Mouse (Mus musculus) midbrain, embryonic 15.5 days (tissue): ENCODE measurements around the gene Nck2. TPM values are rescaled to one million over a fixed set of nuclear protein-coding genes. Genes with fewer than 3 reads are reported as not detected.

Experiments used
- ATAC-seq: fragments of 200-750 bp; cut with Nextera tagmentation; replicated peaks from 2 replicates; pipeline ENCODE4 v1.8.0; 2017; ENCODE audit warnings: moderate TSS enrichment
- H3K27ac ChIP-seq: fragments of 300-500 bp; sonication (generic); 2 replicates; pipeline ENCODE4 v1.5.1; 2015; ENCODE audit warnings: mild to moderate bottlenecking, inconsistent platforms
- H3K27me3 ChIP-seq: fragments of 300-500 bp; sonication (generic); replicated peaks from 2 replicates; pipeline ENCODE4 v1.6.1; 2015; ENCODE audit warnings: inconsistent platforms
- H3K36me3 ChIP-seq: fragments of 300-500 bp; sonication (generic); replicated peaks from 2 replicates; pipeline ENCODE4 v1.6.1; 2015; ENCODE audit warnings: inconsistent platforms
- H3K4me1 ChIP-seq: fragments of 300-500 bp; sonication (generic); 2 replicates; pipeline ENCODE4 v1.6.1; 2015; ENCODE audit warnings: inconsistent platforms
- H3K4me2 ChIP-seq: fragments of 300-500 bp; sonication (generic); 2 replicates; pipeline ENCODE4 v1.6.1; 2015; ENCODE audit warnings: inconsistent platforms, mild to moderate bottlenecking, moderate library complexity
- H3K4me3 ChIP-seq: fragments of 300-500 bp; sonication (generic); 2 replicates; pipeline ENCODE4 v1.5.1; 2015; ENCODE audit warnings: mild to moderate bottlenecking, inconsistent platforms
- H3K9ac ChIP-seq: fragments of 300-500 bp; sonication (generic); 2 replicates; pipeline ENCODE4 v1.6.1; 2015; ENCODE audit warnings: mild to moderate bottlenecking, inconsistent platforms
- H3K9me3 ChIP-seq: fragments of 300-500 bp; sonication (generic); 2 replicates; pipeline ENCODE4 v1.6.1; 2016; ENCODE audit warnings: inconsistent platforms
- WGBS: fragments of 180-500 bp; shearing (Covaris S2); methylation state at CpG from one replicate; pipeline ENCODE4 v1.1.7; 2015; ENCODE audit warnings: mixed read lengths; 5-methylcytosine and 5-hydroxymethylcytosine counted together
- polyA plus RNA-seq: library from polyadenylated mRNA; unstranded; fragments of >200 nt; fragmentation: Nextera tagmentation; extraction: Ambion mirVana; gene quantifications from 2 replicates; pipeline ENCODE4 v1.2.1, GENCODE M21; 2015

The Nck2 gene
- polyA plus RNA-seq, 1 experiment from 2014 or later, result 35.5 TPM

DNA sequence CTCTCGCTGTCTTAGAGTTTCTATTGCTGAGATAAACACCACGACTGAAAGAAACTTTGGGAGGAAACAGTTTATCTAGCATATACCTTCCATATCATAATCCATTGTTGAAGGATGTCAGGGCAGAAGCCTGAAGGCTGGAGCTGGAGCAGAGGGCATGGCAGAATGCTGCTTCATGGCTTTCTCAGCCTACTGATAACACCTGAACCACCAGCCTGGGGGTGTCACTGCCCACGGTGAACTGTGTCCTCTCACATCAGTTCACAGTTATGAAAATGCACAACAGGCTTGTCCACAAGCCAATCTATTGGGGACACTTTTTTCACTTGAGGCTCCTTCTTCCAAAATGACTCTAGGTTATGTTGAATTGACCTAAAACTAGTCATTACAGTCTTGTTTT, 114.0 kb downstream of the Nck2 start:
- WGBS, result 94% methylated on average over 3 of the region's 3 CpGs
- no peaks in the 10 kb centered on the region for H3K4me1 ChIP-seq
- ATAC-seq, result no peak
- no peaks in the 10 kb centered on the region for H3K9me3 ChIP-seq
- no peak overlapping the region for H3K9ac ChIP-seq
- H3K27ac ChIP-seq, result no peak overlapping the region
- no peak overlapping the region for H3K4me3 ChIP-seq
- H3K36me3 ChIP-seq, result no peaks in the 10 kb centered on the region
- no peak overlapping the region for H3K4me2 ChIP-seq
- H3K27me3 ChIP-seq, result no peaks in the 10 kb centered on the region

- Histone ChIP-seq H3K36me3 (no peaks in the 10 kb centered on the region), H3K4me1 (no peaks in the 10 kb centered on the region), H3K9me3 (no peaks in the 10 kb centered on the region), H3K4me2 (no peak overlapping the region), H3K27ac (no peak overlapping the region), H3K27me3 (no peaks in the 10 kb centered on the region), H3K4me3 (no peak overlapping the region), H3K9ac (no peak overlapping the region)
- no peak for ATAC-seq
- WGBS, result 96% methylated on average over 5 of the region's 5 CpGs
These were observed 114.8 kb downstream of the Nck2 start for GRCm38 (mm10) chr1:43559043-43559692.

GRCm38 (mm10) chr1:43561085-43561484, 116.7 kb downstream of the Nck2 start:
- H3K4me2 ChIP-seq, result no peak overlapping the region
- H3K9me3 ChIP-seq, result no peaks in the 10 kb centered on the region
- no peak overlapping the region for H3K4me3 ChIP-seq

DNA sequence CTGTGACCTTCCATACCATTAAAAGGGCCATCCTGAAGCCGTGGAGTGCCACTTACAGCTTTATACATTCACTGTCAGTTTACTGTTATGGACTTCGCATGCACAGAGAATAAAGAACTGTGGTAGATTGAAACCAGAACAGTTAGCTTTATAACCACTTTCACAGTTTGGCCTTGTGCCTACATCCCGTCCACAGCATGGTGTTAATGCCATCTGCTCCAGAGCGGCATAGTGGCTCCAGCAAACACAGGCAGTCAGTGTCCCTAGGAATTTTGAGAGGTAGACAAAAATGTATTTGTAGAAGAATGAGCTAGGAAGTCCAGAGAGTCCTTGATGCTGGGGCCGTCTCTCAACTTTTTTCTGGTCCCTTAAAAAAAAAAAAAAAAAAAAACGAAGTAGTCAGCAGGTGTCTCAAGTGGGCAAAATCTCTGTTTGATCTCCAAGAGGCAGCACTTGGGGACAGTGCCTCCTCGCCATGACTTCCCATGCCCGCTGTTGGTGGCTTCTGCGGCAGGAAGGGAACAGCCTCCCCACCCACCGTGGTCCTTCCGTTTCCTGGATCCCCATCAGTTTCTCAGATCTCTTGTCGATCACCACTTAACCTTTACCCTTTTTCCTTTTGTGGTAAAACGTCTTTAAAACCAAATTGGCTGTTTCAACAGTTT, 117.8 kb downstream of the Nck2 start:
- H3K9ac ChIP-seq, result no peak overlapping the region
- H3K4me2 ChIP-seq, result no peak overlapping the region
- H3K27me3 ChIP-seq, result no peaks in the 10 kb centered on the region
- H3K27ac ChIP-seq, result no peak overlapping the region
- no peaks in the 10 kb centered on the region for H3K4me1 ChIP-seq
- H3K4me3 ChIP-seq, result no peak overlapping the region
- WGBS, result 84% methylated on average over 13 of the region's 13 CpGs
- no peaks in the 10 kb centered on the region for H3K36me3 ChIP-seq
- no peaks in the 10 kb centered on the region for H3K9me3 ChIP-seq
- ATAC-seq, result no peak

More at GRCm38 (mm10) chr1:43561085-43561484, 116.7 kb downstream of the Nck2 start:
- no peaks in the 10 kb centered on the region for H3K36me3 ChIP-seq
- H3K27me3 ChIP-seq, result no peaks in the 10 kb centered on the region
- no peak overlapping the region for H3K9ac ChIP-seq
- no peak for ATAC-seq
- no peak overlapping the region for H3K27ac ChIP-seq
- 92% methylated on average over 3 of the region's 3 CpGs for WGBS
- no peaks in the 10 kb centered on the region for H3K4me1 ChIP-seq

DNA sequence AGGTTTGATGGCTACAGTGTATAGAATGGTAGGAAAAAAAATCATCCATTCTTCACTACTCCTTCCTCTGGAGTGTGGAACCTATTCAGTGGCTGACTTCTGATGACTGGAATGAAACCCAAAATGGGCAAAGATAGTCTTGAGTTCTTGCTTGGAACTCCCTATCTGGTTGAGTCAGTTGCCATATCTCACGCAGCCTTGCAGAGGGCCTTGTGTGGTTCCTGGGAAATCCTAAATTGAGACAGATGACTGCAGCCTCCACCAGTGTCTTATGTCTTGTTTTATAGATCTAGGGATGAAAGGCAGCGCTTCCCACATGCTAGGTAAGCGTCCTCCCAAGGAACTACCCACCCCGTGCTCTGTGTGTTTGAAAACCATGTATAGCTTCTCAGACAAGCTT, 120.9 kb downstream of the Nck2 start:
- Histone ChIP-seq H3K27ac (no peak overlapping the region), H3K9ac (no peak overlapping the region), H3K27me3 (no peaks in the 10 kb centered on the region), H3K4me2 (no peak overlapping the region), H3K9me3 (no peaks in the 10 kb centered on the region), H3K4me1 (peaks cover 6% of the 10 kb centered on the region; the same call in 1 of the 2 replicates), H3K36me3 (no peaks in the 10 kb centered on the region), H3K4me3 (no peak overlapping the region)
- 97% methylated on average over 4 of the region's 4 CpGs for WGBS
- no peak for ATAC-seq

DNA sequence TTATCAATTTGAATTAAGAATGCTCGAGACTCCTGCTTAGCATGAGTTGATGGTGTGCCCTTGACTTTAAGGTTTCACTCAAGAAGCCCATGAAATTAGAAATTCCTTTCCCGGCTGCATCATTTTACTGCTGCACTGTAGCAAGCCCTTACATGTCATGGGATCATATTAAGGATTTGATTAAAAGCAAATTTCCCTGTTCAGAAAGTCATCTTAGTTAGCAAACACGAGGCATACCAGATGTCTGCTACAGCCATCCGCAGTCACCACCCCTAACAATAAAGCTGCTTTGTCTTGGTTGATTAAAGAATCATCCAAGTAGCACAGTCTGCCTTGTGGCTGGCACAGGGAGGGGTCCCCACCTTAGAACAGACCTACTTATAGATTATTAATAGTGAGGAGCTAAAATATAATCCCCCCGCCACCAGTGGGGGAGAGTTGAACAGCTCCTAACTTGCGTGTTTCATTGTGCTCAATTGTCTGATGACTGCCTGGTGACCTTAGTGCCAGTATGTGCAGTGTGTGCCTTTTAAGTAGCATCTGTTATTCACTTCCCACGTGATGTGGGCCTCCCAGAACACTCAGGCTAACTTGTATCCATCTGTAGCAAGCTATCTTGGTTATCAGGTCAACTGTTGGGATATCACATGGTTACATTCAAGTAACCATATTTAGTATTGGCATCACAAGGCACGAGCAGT, 122.4 kb downstream of the Nck2 start:
- Histone ChIP-seq H3K27me3 (no peaks in the 10 kb centered on the region), H3K9ac (no peak overlapping the region), H3K4me2 (no peak overlapping the region), H3K4me3 (no peak overlapping the region), H3K36me3 (no peaks in the 10 kb centered on the region), H3K9me3 (no peaks in the 10 kb centered on the region), H3K27ac (no peak overlapping the region), H3K4me1 (peaks cover 6% of the 10 kb centered on the region; the same call in 1 of the 2 replicates)
- WGBS, result 71% methylated on average over 8 of the region's 8 CpGs
- peak; percentile 43; the same call in 1 of the 2 replicates for ATAC-seq

- ATAC-seq, result peak; percentile 52
- Histone ChIP-seq H3K9me3 (no peaks in the 10 kb centered on the region), H3K4me1 (peaks cover 6% of the 10 kb centered on the region; the same call in 1 of the 2 replicates), H3K4me2 (no peak overlapping the region), H3K4me3 (no peak overlapping the region), H3K27me3 (no peaks in the 10 kb centered on the region), H3K36me3 (no peaks in the 10 kb centered on the region), H3K27ac (0 out of 2 replicates have a peak overlapping the region, but pooled peaks have one; percentile 29), H3K9ac (no peak overlapping the region)
- WGBS, result 55% methylated on average over 10 of the region's 10 CpGs
These were observed 124.4 kb downstream of the Nck2 start for GRCm38 (mm10) chr1:43568824-43569223.

GRCm38 (mm10) chr1:43571105-43571504, 126.7 kb downstream of the Nck2 start:
- H3K9ac ChIP-seq, result no peak overlapping the region
- WGBS, result 95% methylated on average over 4 of the region's 4 CpGs

GRCm38 (mm10) chr1:43574793-43575304, 130.5 kb downstream of the Nck2 start:
- Histone ChIP-seq H3K9me3 (no peaks in the 10 kb centered on the region), H3K4me2 (no peak overlapping the region), H3K36me3 (no peaks in the 10 kb centered on the region), H3K4me3 (no peak overlapping the region), H3K4me1 (no peaks in the 10 kb centered on the region), H3K9ac (no peak overlapping the region), H3K27me3 (no peaks in the 10 kb centered on the region), H3K27ac (no peak overlapping the region)
- no peak for ATAC-seq
- WGBS, result 85% methylated on average over 3 of the region's 3 CpGs

More at GRCm38 (mm10) chr1:43571105-43571504, 126.7 kb downstream of the Nck2 start:
- no peak overlapping the region for H3K4me2 ChIP-seq
- no peak overlapping the region for H3K27ac ChIP-seq
- H3K9me3 ChIP-seq, result no peaks in the 10 kb centered on the region
- peaks cover 6% of the 10 kb centered on the region; the same call in 1 of the 2 replicates for H3K4me1 ChIP-seq
- H3K4me3 ChIP-seq, result no peak overlapping the region
- no peaks in the 10 kb centered on the region for H3K27me3 ChIP-seq
- H3K36me3 ChIP-seq, result no peaks in the 10 kb centered on the region
- ATAC-seq, result no peak

DNA sequence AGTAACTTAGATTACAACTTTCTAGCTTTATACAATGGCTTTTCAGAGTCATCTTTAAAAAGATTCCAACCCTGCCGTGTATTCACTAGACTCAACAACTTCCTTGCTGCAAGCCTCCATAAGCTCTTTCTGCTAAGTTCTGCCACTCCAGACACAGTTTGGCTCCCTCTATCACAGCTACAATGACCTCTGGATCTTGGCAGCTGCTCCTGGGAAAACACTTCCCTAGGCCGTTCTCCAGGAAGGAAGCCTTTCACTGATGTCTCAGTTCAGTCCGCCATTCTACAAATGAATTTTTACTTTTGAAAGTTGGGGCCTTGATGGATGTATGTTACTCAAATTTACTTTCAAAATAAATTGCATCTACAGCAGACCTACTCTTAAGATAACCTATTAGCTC, 133.0 kb downstream of the Nck2 start:
- Histone ChIP-seq H3K27ac (no peak overlapping the region), H3K9ac (no peak overlapping the region), H3K4me1 (no peaks in the 10 kb centered on the region), H3K4me3 (no peak overlapping the region), H3K4me2 (no peak overlapping the region), H3K27me3 (no peaks in the 10 kb centered on the region), H3K9me3 (no peaks in the 10 kb centered on the region), H3K36me3 (no peaks in the 10 kb centered on the region)
- no peak for ATAC-seq
- 91% methylated on average over 3 of the region's 3 CpGs for WGBS

DNA sequence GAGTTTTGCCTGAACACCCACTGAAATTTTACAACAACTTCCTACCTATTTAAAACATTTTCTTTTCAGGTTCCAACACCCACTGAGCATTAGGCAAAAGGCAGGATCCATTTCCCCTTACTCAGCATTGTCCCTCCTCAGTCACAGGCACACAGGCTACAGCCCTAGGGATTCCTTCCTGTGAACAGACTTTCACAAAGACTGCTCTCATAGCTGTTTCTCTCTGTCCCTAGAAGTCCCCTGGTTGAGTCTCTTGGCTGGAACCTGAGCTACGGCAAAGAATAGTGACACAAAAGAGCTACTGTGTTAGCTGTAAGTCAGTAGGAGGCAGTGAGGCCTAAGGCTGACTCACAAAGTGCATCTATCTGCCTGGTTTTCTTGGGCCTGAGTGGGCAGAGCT, 139.2 kb downstream of the Nck2 start:
- Histone ChIP-seq H3K9me3 (no peaks in the 10 kb centered on the region), H3K4me2 (no peak overlapping the region), H3K27me3 (no peaks in the 10 kb centered on the region), H3K4me3 (no peak overlapping the region), H3K4me1 (no peaks in the 10 kb centered on the region), H3K9ac (no peak overlapping the region), H3K36me3 (no peaks in the 10 kb centered on the region), H3K27ac (no peak overlapping the region)
- ATAC-seq, result no peak
- WGBS, result 62% methylated on average over 1 of the region's 1 CpGs

- Histone ChIP-seq H3K4me1 (no peaks in the 10 kb centered on the region), H3K4me3 (no peak overlapping the region), H3K4me2 (no peak overlapping the region), H3K9ac (no peak overlapping the region), H3K36me3 (no peaks in the 10 kb centered on the region), H3K27ac (no peak overlapping the region), H3K27me3 (no peaks in the 10 kb centered on the region), H3K9me3 (no peaks in the 10 kb centered on the region)
- no peak for ATAC-seq
- WGBS, result 94% methylated on average over 1 of the region's 1 CpGs
These were observed 144.6 kb downstream of the Nck2 start for GRCm38 (mm10) chr1:43589001-43589400.
